ENCODE assay signal across 13 mouse cellular contexts in the genomic region with DNA sequence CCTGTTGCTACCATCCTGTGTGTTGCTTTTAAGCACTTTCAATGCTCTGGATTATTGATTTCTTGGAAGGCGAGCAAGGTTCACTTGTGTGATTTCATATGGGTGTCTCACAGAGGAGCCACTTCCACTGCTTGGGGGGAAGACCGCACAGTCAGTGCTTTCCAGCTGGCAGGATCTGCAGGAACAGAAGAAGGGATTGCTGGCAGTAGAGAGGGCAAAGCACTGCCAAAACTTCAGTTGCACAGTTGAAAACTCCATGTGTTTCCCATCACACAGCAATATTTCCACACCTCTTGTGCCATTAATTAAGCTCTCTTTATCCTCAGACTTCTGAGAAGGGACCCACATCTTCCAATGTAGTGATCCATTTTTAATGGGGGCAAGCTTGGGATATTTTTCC.
DNase-seq lines count a peak whose midpoint lies in the region; ATAC-seq and TF ChIP-seq lines count a peak whose summit lies in the region.
"Had no signal": no experiment of that assay in that cellular context is flagged by ENCODE, and none has a peak within 500 bp of the region (broad histone marks: within the 10 kb centered on the region; RNA-seq: fewer than 3 reads in every experiment).

No protein-coding gene starts in this region.

- peak; percentile 47 for DNase-seq in hindbrain, postnatal 0 days (ENCODE audit: low spot score)
- no peak for DNase-seq in hindbrain, embryonic 10.5 days (ENCODE audit: low spot score)
- peak; percentile 85 for DNase-seq in cerebellum, adult 11-12 months
- DNase-seq in forebrain, postnatal 0 days: peak; percentile 81
- peak; percentile 2 for DNase-seq in lung, postnatal 25 days (ENCODE audit: low spot score)
- DNase-seq in gastrocnemius, adult 2 months: no peak
- DNase-seq: adrenal gland, postnatal 25 days; liver, embryonic 13.5 days had no signal

- 64% methylated on average over 2 of the region's 2 CpGs for WGBS in hindbrain, postnatal 0 days
- 79% methylated on average over 2 of the region's 2 CpGs for WGBS in hindbrain, embryonic 10.5 days
- WGBS in forebrain, postnatal 0 days: 47% methylated on average over 2 of the region's 2 CpGs

- H3K4me3 ChIP-seq in hindbrain, postnatal 0 days (ENCODE audit: low read length): no peak overlapping the region
- H3K4me3 ChIP-seq in hindbrain, embryonic 10.5 days: no peak overlapping the region
- no peak overlapping the region for H3K4me3 ChIP-seq in forebrain, postnatal 0 days (ENCODE audit: low read depth, low read length)
- H3K4me3 ChIP-seq in gastrocnemius, adult 2 months: no peak overlapping the region
- H3K4me3 ChIP-seq: hindbrain, embryonic 13.5 days; liver, embryonic 13.5 days had no signal

- intact Hi-C loops in gastrocnemius, adult 2 months (cut with DNase I): no loop called here

- no peaks in the 10 kb centered on the region for H3K9me3 ChIP-seq in hindbrain, postnatal 0 days (ENCODE audit: low read length)
- no peaks in the 10 kb centered on the region for H3K9me3 ChIP-seq in hindbrain, embryonic 10.5 days
- H3K9me3 ChIP-seq in forebrain, postnatal 0 days (ENCODE audit: low read length): no peaks in the 10 kb centered on the region
- H3K9me3 ChIP-seq: hindbrain, embryonic 13.5 days; liver, embryonic 13.5 days had no signal

- no peak overlapping the region for H3K4me2 ChIP-seq in hindbrain, postnatal 0 days (ENCODE audit: low read depth, low read length)
- no peak overlapping the region for H3K4me2 ChIP-seq in forebrain, postnatal 0 days (ENCODE audit: low read depth)
- H3K4me2 ChIP-seq: heart, embryonic 11.5 days; hindbrain, embryonic 13.5 days; liver, embryonic 13.5 days had no signal

- no peaks in the 10 kb centered on the region for H3K27me3 ChIP-seq in hindbrain, postnatal 0 days (ENCODE audit: insufficient read depth, low read length)
- H3K27me3 ChIP-seq in hindbrain, embryonic 10.5 days (ENCODE audit: insufficient read depth, poor library complexity, severe bottlenecking): no peaks in the 10 kb centered on the region
- H3K27me3 ChIP-seq in forebrain, postnatal 0 days (ENCODE audit: insufficient read depth, low read length): no peaks in the 10 kb centered on the region
- H3K27me3 ChIP-seq: hindbrain, embryonic 13.5 days; liver, embryonic 13.5 days had no signal

- no peaks in the 10 kb centered on the region for H3K4me1 ChIP-seq in hindbrain, postnatal 0 days (ENCODE audit: insufficient read depth, low read length)
- H3K4me1 ChIP-seq in hindbrain, embryonic 10.5 days (replicated peaks): no peaks in the 10 kb centered on the region
- no peaks in the 10 kb centered on the region for H3K4me1 ChIP-seq in forebrain, postnatal 0 days (ENCODE audit: insufficient read depth)
- H3K4me1 ChIP-seq: hindbrain, embryonic 13.5 days; liver, embryonic 13.5 days had no signal

- no peak for TF ChIP-seq CTCF in hindbrain, postnatal 0 days (IDR thresholded peaks at IDR 0.05; ENCODE audit: low read depth)
- TF ChIP-seq CTCF in forebrain, postnatal 0 days (IDR thresholded peaks at IDR 0.05; ENCODE audit: low read depth): no peak
- TF ChIP-seq CTCF in gastrocnemius, adult 2 months (IDR thresholded peaks at IDR 0.05): no peak

- no peaks in the 10 kb centered on the region for H3K36me3 ChIP-seq in hindbrain, postnatal 0 days (ENCODE audit: insufficient read depth, low read length)
- no peaks in the 10 kb centered on the region for H3K36me3 ChIP-seq in hindbrain, embryonic 10.5 days
- no peaks in the 10 kb centered on the region for H3K36me3 ChIP-seq in forebrain, postnatal 0 days (ENCODE audit: insufficient read depth)
- H3K36me3 ChIP-seq: hindbrain, embryonic 13.5 days; liver, embryonic 13.5 days had no signal

- H3K27ac ChIP-seq in hindbrain, postnatal 0 days: no peak overlapping the region
- no peak overlapping the region for H3K27ac ChIP-seq in hindbrain, embryonic 10.5 days
- H3K27ac ChIP-seq in forebrain, postnatal 0 days (ENCODE audit: low read depth, low read length): no peak overlapping the region
- H3K27ac ChIP-seq in gastrocnemius, adult 2 months: no peak overlapping the region
- H3K27ac ChIP-seq: hindbrain, embryonic 13.5 days; liver, embryonic 13.5 days had no signal

- H3K9ac ChIP-seq in hindbrain, postnatal 0 days (replicated peaks; ENCODE audit: low read length): no peak overlapping the region
- H3K9ac ChIP-seq in forebrain, postnatal 0 days: no peak overlapping the region
- H3K9ac ChIP-seq: hindbrain, embryonic 13.5 days; liver, embryonic 13.5 days had no signal

- no peak for ATAC-seq in hindbrain, postnatal 0 days
- peak; percentile 79 for ATAC-seq in forebrain, postnatal 0 days
- ATAC-seq in activated CD4-positive, CD25-positive, alpha-beta regulatory T cell, adult 4 months: no peak
- ATAC-seq: CD4-positive, CD25-positive, alpha-beta regulatory T cell, adult 4 months; midbrain, embryonic 16.5 days had no signal

Comparison
In these comparisons a context has a peak if more than half of its experiments do, and no peak if none do; other contexts are left out.
1. DNase-seq: peak in hindbrain, postnatal 0 days (single experiment), cerebellum, adult 11-12 months (single experiment), forebrain, postnatal 0 days (single experiment) and lung, postnatal 25 days (single experiment); none in hindbrain, embryonic 10.5 days (single experiment) and gastrocnemius, adult 2 months (single experiment).